Mouse (Mus musculus): Measurements from ENCODE around the gene Gm10057. TPM values are rescaled to one million over a fixed set of nuclear protein-coding genes. Genes with fewer than 3 reads are reported as not detected.

The Gm10057 gene
- not detected for polyA plus RNA-seq (2014; fragmentation: Illumina TruSeq; extraction: RNeasy Lipid Tissue Mini Kit (QIAGEN cat#74804); ENCODE audit: low read depth, low replicate concordance)

DNA sequence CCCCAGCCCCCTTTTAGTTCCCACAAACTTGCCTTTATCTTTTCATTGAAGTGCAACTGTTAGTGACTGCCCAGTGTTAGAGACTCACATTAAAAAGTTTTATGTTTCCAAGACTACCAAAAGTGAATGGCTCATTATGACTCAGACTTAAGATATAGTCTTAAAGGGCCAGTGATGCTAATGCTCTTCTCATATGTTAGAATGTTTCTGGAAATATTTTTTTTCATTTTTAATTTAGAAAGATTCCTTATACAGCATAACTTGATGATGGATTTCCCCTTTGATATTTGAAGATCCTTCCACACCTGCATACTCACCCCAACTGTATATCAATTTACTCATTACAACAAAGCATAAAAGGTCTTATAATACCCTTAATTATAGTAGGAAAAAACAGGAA lies at the start of gene Gm10057:
Gm10057 (minus strand) TSS at position 101 of the 400 bp plus-strand sequence.

DNA sequence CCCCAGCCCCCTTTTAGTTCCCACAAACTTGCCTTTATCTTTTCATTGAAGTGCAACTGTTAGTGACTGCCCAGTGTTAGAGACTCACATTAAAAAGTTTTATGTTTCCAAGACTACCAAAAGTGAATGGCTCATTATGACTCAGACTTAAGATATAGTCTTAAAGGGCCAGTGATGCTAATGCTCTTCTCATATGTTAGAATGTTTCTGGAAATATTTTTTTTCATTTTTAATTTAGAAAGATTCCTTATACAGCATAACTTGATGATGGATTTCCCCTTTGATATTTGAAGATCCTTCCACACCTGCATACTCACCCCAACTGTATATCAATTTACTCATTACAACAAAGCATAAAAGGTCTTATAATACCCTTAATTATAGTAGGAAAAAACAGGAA lies 21.1 kb downstream of the Gm10057 start, which contains the start of gene 4921511M17Rik:
4921511M17Rik (minus strand) TSS at position 101 of the 400 bp plus-strand sequence.

DNA sequence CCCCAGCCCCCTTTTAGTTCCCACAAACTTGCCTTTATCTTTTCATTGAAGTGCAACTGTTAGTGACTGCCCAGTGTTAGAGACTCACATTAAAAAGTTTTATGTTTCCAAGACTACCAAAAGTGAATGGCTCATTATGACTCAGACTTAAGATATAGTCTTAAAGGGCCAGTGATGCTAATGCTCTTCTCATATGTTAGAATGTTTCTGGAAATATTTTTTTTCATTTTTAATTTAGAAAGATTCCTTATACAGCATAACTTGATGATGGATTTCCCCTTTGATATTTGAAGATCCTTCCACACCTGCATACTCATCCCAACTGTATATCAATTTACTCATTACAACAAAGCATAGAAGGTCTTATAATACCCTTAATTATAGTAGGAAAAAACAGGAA lies 42.3 kb downstream of the Gm10057 start, which contains the start of gene Samt1:
Samt1 (minus strand) TSS at position 101 of the 400 bp plus-strand sequence.

Other genes with a start within 250 kb of the Gm10057 start
- 2.1 TPM for gene Spin2c, start 222.8 kb downstream of the Gm10057 start, polyA plus RNA-seq (2014; fragmentation: Illumina TruSeq; extraction: RNeasy Lipid Tissue Mini Kit (QIAGEN cat#74804); ENCODE audit: low read depth, low replicate concordance)
- not detected for gene Samt1, start 42.4 kb downstream of the Gm10057 start, polyA plus RNA-seq (2014; fragmentation: Illumina TruSeq; extraction: RNeasy Lipid Tissue Mini Kit (QIAGEN cat#74804); ENCODE audit: low read depth, low replicate concordance)
- gene 4921511M17Rik, start 21.2 kb downstream of the Gm10057 start, polyA plus RNA-seq (2014; fragmentation: Illumina TruSeq; extraction: RNeasy Lipid Tissue Mini Kit (QIAGEN cat#74804); ENCODE audit: low read depth, low replicate concordance): not detected
- gene Gm15140, start 65.6 kb upstream of the Gm10057 start, polyA plus RNA-seq (2014; fragmentation: Illumina TruSeq; extraction: RNeasy Lipid Tissue Mini Kit (QIAGEN cat#74804); ENCODE audit: low read depth, low replicate concordance): not detected